ENCODE assay signal across 10 mouse cellular contexts in the genomic region with DNA sequence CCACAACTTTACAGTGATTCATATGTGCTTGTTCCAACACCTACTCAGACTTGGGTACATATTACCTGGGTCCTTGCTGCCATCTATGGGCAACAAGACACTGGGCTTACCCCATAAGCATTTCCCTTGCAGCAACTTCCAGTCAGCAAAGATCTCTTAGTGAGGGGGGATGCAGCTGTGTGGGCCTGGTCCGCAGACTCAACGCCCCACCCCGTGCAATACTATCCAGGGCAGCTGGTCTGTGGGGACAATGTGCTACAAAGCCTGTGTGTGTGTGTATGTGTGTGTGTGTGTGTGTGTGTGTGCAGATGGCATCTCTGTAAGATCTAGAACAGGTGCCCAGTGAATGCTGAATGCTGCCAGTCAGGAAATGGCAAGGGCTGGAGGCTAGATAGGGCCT. TPM values are rescaled to one million over a fixed set of nuclear protein-coding genes. Genes with fewer than 3 reads are reported as not detected.
DNase-seq lines count a peak whose midpoint lies in the region; ATAC-seq and TF ChIP-seq lines count a peak whose summit lies in the region.
"Had no signal": no experiment of that assay in that cellular context is flagged by ENCODE, and none has a peak within 500 bp of the region (broad histone marks: within the 10 kb centered on the region; RNA-seq: fewer than 3 reads in every experiment).

No protein-coding gene starts in this region.

- no peak overlapping the region for H3K9ac ChIP-seq in forebrain, embryonic 14.5 days (ENCODE audit: low read length)
- no peak overlapping the region for H3K9ac ChIP-seq in forebrain, embryonic 13.5 days
- H3K9ac ChIP-seq in liver, embryonic 14.5 days (replicated peaks): no peak overlapping the region
- H3K9ac ChIP-seq in liver, embryonic 12.5 days: no peak overlapping the region
- H3K9ac ChIP-seq: heart, embryonic 15.5 days; midbrain, embryonic 12.5 days had no signal

- no peak for TF ChIP-seq POLR2A in cortical plate, adult 2 months (IDR thresholded peaks at IDR 0.05; ENCODE audit: extremely low read depth, insufficient read depth, low read length)

- H3K27ac ChIP-seq in forebrain, embryonic 14.5 days (ENCODE audit: low read depth, low read length): no peak overlapping the region
- H3K27ac ChIP-seq in forebrain, embryonic 13.5 days: no peak overlapping the region
- H3K27ac ChIP-seq in liver, embryonic 14.5 days: no peak overlapping the region
- H3K27ac ChIP-seq in liver, embryonic 12.5 days: no peak overlapping the region
- H3K27ac ChIP-seq in cortical plate, adult 2 months (ENCODE audit: insufficient read depth, low read length): no peak overlapping the region
- H3K27ac ChIP-seq: heart, embryonic 15.5 days; midbrain, embryonic 12.5 days had no signal

- no peak overlapping the region for H3K4me3 ChIP-seq in forebrain, embryonic 14.5 days (ENCODE audit: low read depth, low read length)
- H3K4me3 ChIP-seq in forebrain, embryonic 13.5 days: no peak overlapping the region
- H3K4me3 ChIP-seq in liver, embryonic 14.5 days (ENCODE audit: insufficient read depth in 1 of 2, low read depth in 2 of 2, low read length in 2 of 2): no peak overlapping the region
- no peak overlapping the region for H3K4me3 ChIP-seq in liver, embryonic 12.5 days
- no peak overlapping the region for H3K4me3 ChIP-seq in cortical plate, adult 2 months (ENCODE audit: insufficient read depth, low read length)
- H3K4me3 ChIP-seq: heart, embryonic 15.5 days; midbrain, embryonic 12.5 days had no signal

- H3K9me3 ChIP-seq in forebrain, embryonic 14.5 days (replicated peaks; ENCODE audit: control insufficient read depth, low read length): no peaks in the 10 kb centered on the region
- no peaks in the 10 kb centered on the region for H3K9me3 ChIP-seq in forebrain, embryonic 13.5 days (replicated peaks)
- no peaks in the 10 kb centered on the region for H3K9me3 ChIP-seq in liver, embryonic 14.5 days (ENCODE audit: control insufficient read depth, low read length)
- no peaks in the 10 kb centered on the region for H3K9me3 ChIP-seq in liver, embryonic 12.5 days (replicated peaks)
- H3K9me3 ChIP-seq: heart, embryonic 15.5 days; midbrain, embryonic 12.5 days had no signal

- DNase-seq in forebrain, embryonic 14.5 days (ENCODE audit: low spot score): peak; percentile 25
- DNase-seq in liver, embryonic 14.5 days (ENCODE audit: low read depth in 3 of 3, low spot score in 3 of 3): no peak
- peak; percentile 69 for DNase-seq in CD4-positive helper T cell, adult 2 months (ENCODE audit: low read depth, low spot score)
- no peak for DNase-seq in urinary bladder, adult 2 months (ENCODE audit: low spot score)
- DNase-seq in urinary bladder, postnatal 36 days (ENCODE audit: low spot score in 2 of 2): no peak

- no peak for TF ChIP-seq EP300 in liver, embryonic 14.5 days (IDR thresholded peaks at IDR 0.05; ENCODE audit: low read depth)

- H3K4me1 ChIP-seq in forebrain, embryonic 14.5 days (ENCODE audit: control insufficient read depth, insufficient read depth, low read length): no peaks in the 10 kb centered on the region
- no peaks in the 10 kb centered on the region for H3K4me1 ChIP-seq in forebrain, embryonic 13.5 days
- no peaks in the 10 kb centered on the region for H3K4me1 ChIP-seq in liver, embryonic 14.5 days (replicated peaks; ENCODE audit: control insufficient read depth in 2 of 2, insufficient read depth in 2 of 2, low read length in 1 of 2)
- no peaks in the 10 kb centered on the region for H3K4me1 ChIP-seq in liver, embryonic 12.5 days
- H3K4me1 ChIP-seq in cortical plate, adult 2 months (ENCODE audit: control insufficient read depth, insufficient read depth, low read length): no peaks in the 10 kb centered on the region
- H3K4me1 ChIP-seq: heart, embryonic 15.5 days; midbrain, embryonic 12.5 days had no signal

- TF ChIP-seq CTCF in liver, embryonic 14.5 days (IDR thresholded peaks at IDR 0.05; ENCODE audit: low read depth): peak; percentile 22; the same call in 1 of the 2 replicates
- TF ChIP-seq CTCF in cortical plate, adult 2 months (IDR thresholded peaks at IDR 0.05; ENCODE audit: extremely low read depth, insufficient read depth, low read length): peak; percentile 63

- H3K4me2 ChIP-seq in forebrain, embryonic 14.5 days (ENCODE audit: low read length): no peak overlapping the region
- no peak overlapping the region for H3K4me2 ChIP-seq in forebrain, embryonic 13.5 days
- H3K4me2 ChIP-seq in liver, embryonic 14.5 days (ENCODE audit: low read depth): no peak overlapping the region
- H3K4me2 ChIP-seq in liver, embryonic 12.5 days: no peak overlapping the region
- H3K4me2 ChIP-seq: heart, embryonic 15.5 days; midbrain, embryonic 12.5 days had no signal

- no peak for ATAC-seq in forebrain, embryonic 14.5 days
- no peak for ATAC-seq in forebrain, embryonic 13.5 days
- ATAC-seq in liver, embryonic 14.5 days (ENCODE audit: insufficient read depth): no peak
- no peak for ATAC-seq in liver, embryonic 12.5 days

- no peaks in the 10 kb centered on the region for H3K36me3 ChIP-seq in forebrain, embryonic 14.5 days (ENCODE audit: control insufficient read depth, insufficient read depth, low read length)
- H3K36me3 ChIP-seq in forebrain, embryonic 13.5 days (ENCODE audit: poor library complexity, severe bottlenecking): peaks cover 13% of the 10 kb centered on the region
- H3K36me3 ChIP-seq in liver, embryonic 14.5 days (replicated peaks; ENCODE audit: control insufficient read depth, insufficient read depth, low read depth): no peaks in the 10 kb centered on the region
- H3K36me3 ChIP-seq in liver, embryonic 12.5 days: peaks cover 4% of the 10 kb centered on the region; the same call in 1 of the 2 replicates
- H3K36me3 ChIP-seq: heart, embryonic 15.5 days had no signal

- H3K27me3 ChIP-seq in forebrain, embryonic 14.5 days (replicated peaks; ENCODE audit: control insufficient read depth, insufficient read depth, low read length): no peaks in the 10 kb centered on the region
- H3K27me3 ChIP-seq in forebrain, embryonic 13.5 days: no peaks in the 10 kb centered on the region
- no peaks in the 10 kb centered on the region for H3K27me3 ChIP-seq in liver, embryonic 14.5 days (ENCODE audit: control insufficient read depth, insufficient read depth, low read length)
- no peaks in the 10 kb centered on the region for H3K27me3 ChIP-seq in liver, embryonic 12.5 days (replicated peaks)
- H3K27me3 ChIP-seq: heart, embryonic 15.5 days; midbrain, embryonic 12.5 days had no signal

- 77% methylated on average over 3 of the region's 3 CpGs for WGBS in forebrain, embryonic 14.5 days
- 92% methylated on average over 3 of the region's 3 CpGs for WGBS in forebrain, embryonic 13.5 days
- 84% methylated on average over 3 of the region's 3 CpGs for WGBS in liver, embryonic 14.5 days (ENCODE audit: insufficient replicate concordance)
- 73% methylated on average over 3 of the region's 3 CpGs for WGBS in liver, embryonic 12.5 days (ENCODE audit: insufficient replicate concordance)

RNA-seq across cellular contexts. Expression of gene Apobec3, which starts 22.9 kb away (rescaled TPM):
- polyA plus RNA-seq in forebrain, embryonic 14.5 days (2014; fragmentation: Nextera tagmentation; extraction: Ambion mirVana): 4.8 and 5.6 TPM in 2 replicates
- polyA plus RNA-seq in forebrain, embryonic 13.5 days (2015; fragmentation: Nextera tagmentation; extraction: Ambion mirVana): 5.8 and 6.6 TPM in 2 replicates
- polyA plus RNA-seq in liver, embryonic 14.5 days (2012; rRNA removed): 23.5 and 29.8 TPM in 2 replicates
- polyA plus RNA-seq in liver, embryonic 14.5 days (2014; fragmentation: Nextera tagmentation; extraction: Ambion mirVana): 34.3 and 35.9 TPM in 2 replicates
- polyA plus RNA-seq in liver, embryonic 12.5 days (2016; fragmentation: Nextera tagmentation; extraction: Ambion mirVana): 54.7 and 57.4 TPM in 2 replicates
- polyA plus RNA-seq in cortical plate, adult 2 months (2012; rRNA removed): 6.7 and 7.5 TPM in 2 replicates
- polyA plus RNA-seq in urinary bladder, adult 2 months (2012; rRNA removed): 59.2 and 62.1 TPM in 2 replicates

RNA-seq across cellular contexts. Expression of gene Cbx7, which starts 56.6 kb away (rescaled TPM):
- polyA plus RNA-seq in forebrain, embryonic 14.5 days (2014; fragmentation: Nextera tagmentation; extraction: Ambion mirVana): 1.6 and 2.1 TPM in 2 replicates
- 2.5 and 2.9 TPM in 2 replicates for polyA plus RNA-seq in forebrain, embryonic 13.5 days (2015; fragmentation: Nextera tagmentation; extraction: Ambion mirVana)
- 2.5 and 2.6 TPM in 2 replicates for polyA plus RNA-seq in liver, embryonic 14.5 days (2012; rRNA removed)
- 0.62 and 1.3 TPM in 2 replicates for polyA plus RNA-seq in liver, embryonic 14.5 days (2014; fragmentation: Nextera tagmentation; extraction: Ambion mirVana)
- 1.8 and 2.0 TPM in 2 replicates for polyA plus RNA-seq in liver, embryonic 12.5 days (2016; fragmentation: Nextera tagmentation; extraction: Ambion mirVana)
- polyA plus RNA-seq in cortical plate, adult 2 months (2012; rRNA removed): 58.4 and 62.6 TPM in 2 replicates
- polyA plus RNA-seq in urinary bladder, adult 2 months (2012; rRNA removed): 57.3 and 57.6 TPM in 2 replicates

Comparison
In these comparisons a context has a peak if more than half of its experiments do, and no peak if none do; other contexts are left out.
1. DNase-seq: peak in forebrain, embryonic 14.5 days (single experiment) and CD4-positive helper T cell, adult 2 months (single experiment); none in liver, embryonic 14.5 days (0 of 3), urinary bladder, adult 2 months (single experiment) and urinary bladder, postnatal 36 days (0 of 2).
2. RNA of gene Cbx7, which starts 56.6 kb away (polyA plus RNA-seq): 58.4 to 62.6 TPM in cortical plate, adult 2 months and 57.3 to 57.6 TPM in urinary bladder, adult 2 months; 0.62 to 2.6 TPM in liver, embryonic 14.5 days, 2.5 to 2.9 TPM in forebrain, embryonic 13.5 days, 1.8 to 2.0 TPM in liver, embryonic 12.5 days and 1.6 to 2.1 TPM in forebrain, embryonic 14.5 days; every median in the first group is over 10 times any median in the second.